Mouse (Mus musculus): Measurements from ENCODE around the gene Pltp.

Pltp gene

GRCm38 (mm10) chr2:164857101-164857821 is at the start of gene Pltp:
Gene Pltp (minus strand): TSS chr2:164857711.
- DNase-seq (ENCODE audit: low spot score in 2 of 2): peak in 1 of 2 experiments; percentile 33

DNA sequence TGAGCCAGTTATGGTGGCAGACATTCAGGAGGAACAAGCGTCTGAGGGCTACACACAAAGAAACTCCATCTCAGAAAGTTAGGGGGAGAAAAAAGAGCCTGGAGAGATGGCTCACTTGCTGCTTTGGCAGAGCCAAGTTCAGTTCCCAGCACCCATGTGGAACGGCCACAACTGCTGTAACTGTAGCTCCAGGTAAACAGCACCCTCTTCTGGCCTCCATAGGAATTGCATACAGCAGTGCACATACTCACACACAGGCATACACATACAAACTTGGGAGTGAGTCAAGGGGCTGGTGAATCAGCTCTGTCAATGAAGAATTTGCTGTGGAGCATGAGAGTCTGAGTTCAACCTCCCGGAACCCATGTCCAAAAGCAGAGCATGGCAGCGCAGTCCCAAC is 48.6 kb upstream of the Pltp start:
- no peak for DNase-seq (ENCODE audit: low spot score in 2 of 2)

DNA sequence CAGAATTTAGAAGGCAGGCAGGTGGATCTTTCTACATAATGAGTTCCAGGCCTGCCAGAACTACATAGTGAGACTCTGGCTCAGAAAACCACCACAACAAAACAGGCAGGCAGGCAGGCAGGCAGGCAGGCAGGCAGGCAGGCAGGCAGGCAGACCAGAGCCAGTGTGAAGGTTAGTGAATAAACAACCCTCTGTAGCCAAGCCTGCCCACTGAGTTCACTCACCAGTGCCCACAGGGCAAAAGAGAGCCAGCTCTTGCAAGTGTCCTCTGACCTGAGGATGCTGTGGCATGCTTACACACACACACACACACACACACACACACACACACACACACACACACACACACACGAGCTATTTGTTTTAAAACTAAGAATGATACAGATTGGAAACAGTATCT is 46.0 kb upstream of the Pltp start:
- DNase-seq (ENCODE audit: low spot score in 2 of 2): no peak

GRCm38 (mm10) chr2:164901380-164901779 is 43.9 kb upstream of the Pltp start:
- DNase-seq (ENCODE audit: low spot score in 2 of 2): no peak

- DNase-seq (ENCODE audit: low spot score in 2 of 2): peak; percentile 76 to 83
Measured at GRCm38 (mm10) chr2:164899723-164900459, 42.4 kb upstream of the Pltp start.

GRCm38 (mm10) chr2:164899034-164899433 is 41.5 kb upstream of the Pltp start:
- no peak for DNase-seq (ENCODE audit: low spot score in 2 of 2)

- DNase-seq (ENCODE audit: low spot score in 2 of 2): peak in 1 of 2 experiments; percentile 32
Measured at GRCm38 (mm10) chr2:164898008-164898407, 40.5 kb upstream of the Pltp start.

GRCm38 (mm10) chr2:164895885-164896284 is 38.4 kb upstream of the Pltp start:
- DNase-seq (ENCODE audit: low spot score in 2 of 2): no peak

- DNase-seq (ENCODE audit: low spot score in 2 of 2): no peak
Measured at GRCm38 (mm10) chr2:164894644-164895043, 37.1 kb upstream of the Pltp start.

DNA sequence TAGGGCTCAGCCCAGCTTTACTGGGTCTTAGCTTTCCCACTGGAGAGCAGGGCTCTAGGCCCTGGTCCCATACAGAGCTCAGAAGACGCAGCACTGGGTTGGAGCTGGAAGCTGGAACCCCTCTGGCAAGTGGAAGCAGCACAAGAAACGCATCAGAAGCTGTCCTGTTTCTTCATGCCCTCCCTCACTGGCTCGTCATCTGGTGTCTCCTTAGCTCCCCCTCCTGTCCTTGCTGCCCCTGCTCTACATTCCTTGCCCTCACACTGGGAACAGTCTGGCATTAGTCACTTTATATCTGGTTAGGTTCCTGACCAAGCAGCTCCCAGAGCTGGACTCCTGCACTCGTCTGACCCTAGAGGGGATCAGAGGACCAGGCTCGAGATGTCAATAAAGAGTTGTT is 36.5 kb upstream of the Pltp start:
- DNase-seq (ENCODE audit: low spot score in 2 of 2): no peak

- no peak for DNase-seq (ENCODE audit: low spot score in 2 of 2)
Measured at GRCm38 (mm10) chr2:164892696-164893216, 35.2 kb upstream of the Pltp start.

DNA sequence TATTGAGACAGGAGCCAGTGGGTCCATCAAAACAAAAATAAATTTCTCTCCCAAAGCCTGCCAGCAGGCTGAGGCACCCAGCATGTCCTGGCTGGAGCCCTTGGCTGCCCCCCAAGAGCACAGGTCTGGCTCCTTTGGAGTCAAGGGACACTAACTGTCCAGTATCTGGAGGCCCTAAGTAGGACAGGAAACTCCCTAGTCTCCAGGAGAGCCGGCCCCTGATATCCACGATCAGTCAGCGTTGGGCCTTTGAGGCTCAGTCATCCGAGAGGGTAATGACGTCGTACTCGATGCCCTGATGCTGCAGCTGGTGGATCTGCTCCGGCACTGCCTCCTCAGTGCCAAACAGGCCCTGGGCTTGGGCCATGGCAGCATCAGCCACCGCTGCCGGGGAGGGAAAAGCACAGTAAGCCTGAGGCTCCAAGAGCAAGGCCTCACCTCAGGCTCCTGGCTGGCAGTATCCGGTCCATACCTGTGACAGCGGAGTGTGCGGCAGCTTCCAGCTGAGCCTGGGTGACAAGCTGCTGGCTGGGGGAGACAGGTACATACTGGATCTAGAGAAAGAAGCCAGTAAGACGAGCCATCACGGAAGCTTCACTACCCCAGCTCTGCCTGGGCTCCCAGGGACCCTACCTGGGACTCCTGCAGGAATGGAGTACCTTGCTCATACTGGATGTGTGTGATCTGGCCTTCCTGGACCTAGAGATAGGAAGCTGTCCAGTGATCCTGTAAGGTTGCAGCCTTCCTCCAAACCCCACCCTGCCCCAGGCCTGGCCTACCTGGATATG is 34.6 kb upstream of the Pltp start:
- no peak for DNase-seq (ENCODE audit: low spot score in 2 of 2)

GRCm38 (mm10) chr2:164891056-164891834 is 33.7 kb upstream of the Pltp start:
- DNase-seq (ENCODE audit: low spot score in 2 of 2): no peak

- no peak for DNase-seq (ENCODE audit: low spot score in 2 of 2)
Measured at GRCm38 (mm10) chr2:164890411-164891049, 33.0 kb upstream of the Pltp start.

- DNase-seq (ENCODE audit: low spot score in 2 of 2): no peak
Measured at GRCm38 (mm10) chr2:164889960-164890359, 32.4 kb upstream of the Pltp start.

- DNase-seq (ENCODE audit: low spot score in 2 of 2): no peak
Measured at GRCm38 (mm10) chr2:164888996-164889395, 31.5 kb upstream of the Pltp start.

DNA sequence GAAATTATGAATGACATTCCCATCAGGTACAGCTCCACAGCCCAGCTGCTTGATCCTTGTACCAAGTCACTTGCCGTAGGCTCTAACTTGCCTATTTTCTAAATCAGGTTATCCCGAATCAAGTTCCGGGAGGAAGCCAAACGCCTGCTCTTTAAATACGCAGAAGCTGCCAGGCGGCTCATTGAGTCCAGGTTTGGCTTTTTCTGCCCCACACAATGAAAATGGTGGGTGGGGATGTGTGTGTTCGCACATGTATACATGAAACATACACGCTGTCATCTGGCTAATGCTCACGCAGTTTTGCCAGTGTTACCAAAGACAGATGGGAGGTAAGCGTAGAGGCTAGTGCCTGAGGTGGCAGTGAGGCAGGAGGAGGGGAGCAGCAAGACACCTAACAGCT is 29.1 kb upstream of the Pltp start:
- no peak for DNase-seq (ENCODE audit: low spot score in 2 of 2)

- no peak for DNase-seq (ENCODE audit: low spot score in 2 of 2)
Measured at GRCm38 (mm10) chr2:164885788-164886187, 28.3 kb upstream of the Pltp start.

- DNase-seq (ENCODE audit: low spot score in 2 of 2): peak in 1 of 2 experiments; percentile 51
Measured at GRCm38 (mm10) chr2:164882619-164883018, 25.1 kb upstream of the Pltp start.

DNA sequence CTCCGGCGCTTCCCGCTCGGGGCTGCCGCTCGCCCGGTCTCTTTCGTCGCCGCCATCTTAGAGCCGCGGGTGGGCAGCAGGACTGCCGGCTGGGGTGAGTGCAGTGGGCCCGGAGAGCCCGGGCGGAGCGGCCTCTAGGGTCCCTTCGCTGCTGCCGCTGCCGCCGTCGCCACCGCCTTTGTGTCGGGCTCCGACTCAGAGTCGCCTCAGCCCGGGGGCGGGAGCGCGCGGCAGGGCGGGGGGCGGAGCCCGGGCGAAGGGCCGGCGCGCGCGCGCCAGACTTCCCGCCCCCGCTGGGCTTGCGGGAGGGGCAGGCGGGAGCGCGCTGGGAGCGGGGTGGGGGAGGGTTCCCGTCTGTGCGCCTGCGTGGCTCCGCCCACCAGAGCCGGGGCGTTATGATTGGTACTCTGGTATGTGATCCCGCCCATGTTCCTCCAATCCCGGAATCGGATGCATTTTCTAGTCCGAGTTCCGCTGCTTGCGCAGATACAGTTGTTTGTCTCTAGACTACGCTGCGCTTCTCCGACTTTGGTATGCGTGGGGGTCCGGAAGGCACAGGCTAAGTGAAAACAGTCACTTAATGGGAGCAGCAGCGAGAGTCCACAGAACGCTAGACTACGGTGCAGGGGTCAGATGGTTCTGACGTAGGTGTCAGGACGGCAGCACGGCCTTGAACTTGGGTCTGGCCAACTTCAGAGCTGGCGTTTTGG is 22.2 kb upstream of the Pltp start:
- DNase-seq (ENCODE audit: low spot score in 2 of 2): peak; percentile 93 to 95
